Mouse (Mus musculus) mature B cell (primary cell): Measurements from ENCODE around the gene Olfr437.
"Not testable (repeated sequence)": the region's sequence is repeated elsewhere in the genome, so short reads cannot be mapped to it uniquely, and the experiment has no call there.

Experiments
- in situ Hi-C: fragments of 300-500 bp; cut with MboI; formaldehyde crosslinking; loops from 2 replicates; pipeline ENCODE4 v1.14.3; 2019

The Olfr437 gene

DNA sequence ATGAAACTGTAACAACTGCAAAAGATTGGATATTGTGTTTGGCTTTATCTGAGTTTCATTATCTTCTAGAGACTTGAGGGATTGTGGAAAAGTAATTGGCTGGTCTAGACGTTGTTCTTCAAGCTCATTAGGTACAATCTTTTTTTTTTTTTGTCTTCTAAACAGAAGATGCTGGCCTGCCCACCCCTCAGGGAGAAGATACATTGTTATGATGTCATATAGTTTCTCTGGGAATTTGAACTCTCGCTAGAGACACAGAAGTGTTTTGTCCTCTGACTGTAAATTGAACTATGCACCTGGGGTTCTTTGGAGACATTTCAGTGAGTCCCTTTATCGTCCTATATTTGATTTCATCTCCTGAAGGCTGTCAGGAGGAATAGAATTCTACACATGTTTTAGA, at the start of gene Olfr437:
Gene Olfr437 (plus strand): TSS at position 301 of the 400 bp plus-strand sequence.
- in situ Hi-C loops = no loop called here

DNA sequence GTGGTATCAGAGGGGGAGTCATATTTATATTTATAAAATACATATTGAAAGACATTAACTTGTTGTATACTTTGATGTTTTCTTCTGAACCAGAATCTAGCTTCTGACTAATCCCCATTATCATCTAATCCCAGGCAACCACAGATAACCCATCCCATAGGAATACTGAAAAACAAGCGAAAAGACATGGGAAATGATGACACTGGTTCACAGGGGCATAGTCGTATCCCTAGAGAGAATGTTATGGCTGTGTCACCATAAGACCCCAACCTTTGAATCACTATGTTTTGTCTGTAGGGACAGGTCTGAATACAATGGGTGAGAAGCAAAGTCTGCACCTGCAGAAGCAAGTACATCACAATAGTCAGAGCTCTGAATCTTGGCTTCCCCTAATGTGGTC, 16.8 kb upstream of the Olfr437 start, which contains the start of gene Olfr237-ps1:
Gene Olfr237-ps1 (plus strand): TSS at position 301 of the 400 bp plus-strand sequence.
- in situ Hi-C loops = not testable (repeated sequence)

DNA sequence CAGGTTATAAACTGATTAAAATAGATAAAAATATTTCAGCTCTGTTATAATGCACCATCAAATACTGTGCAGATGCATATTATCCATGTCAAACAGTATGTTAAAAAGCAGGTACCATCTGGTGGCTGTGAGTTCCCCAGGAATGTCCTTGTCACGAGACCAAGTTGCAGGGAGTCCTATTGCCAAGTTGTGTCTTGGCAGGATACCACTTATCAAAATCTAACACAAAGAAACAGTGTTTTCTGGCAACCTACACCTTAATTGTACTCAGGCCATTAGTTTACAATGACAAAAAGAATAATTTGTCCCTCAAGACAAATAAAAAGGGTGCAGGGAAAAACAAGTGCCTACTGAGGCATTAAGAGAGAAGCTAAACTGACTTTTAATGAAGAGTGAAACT, 3.6 kb upstream of the Olfr437 start:
- in situ Hi-C loops = no loop called here

DNA sequence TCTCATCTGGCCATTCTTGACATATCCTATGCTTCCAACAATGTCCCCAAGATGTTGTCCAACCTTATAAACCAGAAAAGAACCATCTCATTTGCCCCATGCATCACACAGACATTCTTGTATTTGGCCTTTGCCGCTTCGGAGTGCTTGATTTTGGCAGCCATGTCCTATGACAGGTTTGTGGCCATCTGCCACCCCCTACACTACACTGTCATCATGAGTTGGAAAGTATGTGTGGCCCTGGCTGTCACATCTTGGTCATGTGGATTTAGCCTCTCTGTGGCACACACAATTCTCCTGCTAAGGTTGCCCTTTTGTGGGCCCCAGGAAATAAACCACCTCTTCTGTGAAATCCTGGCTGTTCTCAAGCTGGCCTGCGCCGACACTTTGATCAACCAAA, 4.2 kb downstream of the Olfr437 start:
- in situ Hi-C loops = no loop called here

DNA sequence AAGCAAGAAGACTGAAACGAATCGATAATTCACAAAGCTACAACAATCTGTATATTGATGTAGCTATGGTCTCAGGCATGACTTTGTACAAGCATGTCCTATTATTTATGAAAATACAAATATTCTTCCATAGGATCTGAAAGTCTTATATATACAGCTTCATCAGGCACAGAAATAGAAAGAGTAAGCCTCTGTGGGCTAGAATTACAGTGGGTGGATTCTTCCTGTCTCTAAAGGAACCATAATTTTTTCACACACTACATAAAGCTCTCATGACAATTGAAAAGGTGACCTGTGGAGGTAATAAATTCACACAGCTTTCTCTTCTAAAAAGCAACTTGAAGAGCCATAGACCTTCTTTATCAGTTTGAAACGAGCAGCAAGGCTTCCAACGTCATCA, 8.8 kb downstream of the Olfr437 start, which contains the start of gene Olfr13:
Gene Olfr13 (plus strand): TSS at position 301 of the 400 bp plus-strand sequence.
- in situ Hi-C loops = no loop called here

DNA sequence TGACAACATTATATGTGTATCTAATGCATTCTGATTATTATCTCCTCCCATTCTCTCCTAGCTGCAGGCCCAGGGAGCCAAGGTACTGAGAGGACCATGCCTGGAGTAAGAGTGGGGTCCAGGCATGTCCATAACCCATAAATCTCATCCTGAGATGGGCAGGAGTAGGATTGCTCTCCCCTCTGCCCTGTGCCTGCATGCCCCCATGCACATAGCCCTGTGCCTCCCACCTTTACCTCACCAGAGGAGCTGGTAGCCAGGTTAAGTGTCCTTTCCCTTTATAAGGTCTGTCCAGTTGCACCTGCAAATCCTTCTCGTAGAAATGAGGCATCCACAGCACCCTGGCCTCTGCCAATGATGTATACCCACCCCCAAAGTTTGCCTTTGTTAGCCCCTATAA, 15.0 kb downstream of the Olfr437 start:
- in situ Hi-C loops = no loop called here

DNA sequence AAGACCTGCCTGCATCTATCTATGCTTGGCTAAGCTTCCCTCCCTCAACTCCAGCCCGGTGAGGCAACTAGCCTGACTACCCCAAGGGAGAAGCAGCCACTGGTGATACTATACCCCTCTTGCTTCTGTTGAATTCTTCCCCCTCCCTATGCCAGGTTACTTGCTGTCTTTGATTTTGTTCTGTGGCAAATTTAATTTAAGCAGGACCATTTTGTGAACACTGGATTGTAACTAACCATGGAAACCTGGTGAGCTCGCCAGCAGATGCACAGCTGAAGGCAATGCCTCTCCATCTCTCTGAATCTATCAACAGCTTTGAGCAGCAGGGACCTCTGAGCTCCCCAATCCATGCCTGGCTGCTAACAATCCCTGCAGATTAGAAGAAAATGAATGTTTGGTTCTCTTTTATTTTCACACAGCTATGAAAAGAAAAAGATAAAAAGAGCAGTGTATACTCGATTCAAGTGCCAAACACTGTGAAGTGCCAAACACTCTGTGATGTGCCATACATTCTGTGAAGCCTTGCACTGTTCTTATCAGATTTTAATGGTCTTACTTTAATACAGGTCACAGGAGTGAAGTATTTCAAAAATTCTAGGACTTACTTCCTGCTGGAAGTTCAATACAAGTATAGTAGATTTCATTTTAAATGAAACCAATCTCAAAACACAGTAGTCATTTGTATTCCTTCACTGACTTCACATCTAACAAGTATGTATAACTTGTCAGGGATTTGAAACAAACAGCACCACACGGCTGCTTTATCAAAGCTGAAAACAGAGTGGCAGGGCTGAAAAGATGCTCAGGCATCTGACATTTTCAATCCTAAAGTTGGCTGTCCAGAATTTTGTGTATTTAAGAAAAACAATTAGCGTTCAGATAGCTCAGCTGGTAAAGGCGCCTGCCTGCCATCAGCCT, 15.8 kb downstream of the Olfr437 start:
- in situ Hi-C loops = no loop called here

DNA sequence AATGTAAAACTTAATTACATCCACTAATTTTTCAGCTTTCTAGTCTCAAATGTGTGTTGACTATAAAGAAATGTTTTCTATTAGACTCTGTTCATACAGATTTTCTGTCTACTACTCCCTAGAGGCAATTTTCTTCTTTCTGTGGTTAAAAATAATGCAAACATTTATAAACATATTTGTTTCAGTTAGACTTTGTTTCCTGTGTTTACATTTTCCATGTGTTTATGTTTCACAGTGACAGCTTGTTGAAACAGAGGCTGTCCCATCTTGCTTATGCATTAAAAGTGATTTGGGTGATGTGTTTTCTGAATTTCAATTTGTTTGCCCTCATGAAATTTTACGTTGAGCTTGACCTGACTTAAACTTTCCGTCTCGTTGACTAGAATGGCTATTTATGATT, 27.9 kb downstream of the Olfr437 start:
- in situ Hi-C loops = no loop called here

DNA sequence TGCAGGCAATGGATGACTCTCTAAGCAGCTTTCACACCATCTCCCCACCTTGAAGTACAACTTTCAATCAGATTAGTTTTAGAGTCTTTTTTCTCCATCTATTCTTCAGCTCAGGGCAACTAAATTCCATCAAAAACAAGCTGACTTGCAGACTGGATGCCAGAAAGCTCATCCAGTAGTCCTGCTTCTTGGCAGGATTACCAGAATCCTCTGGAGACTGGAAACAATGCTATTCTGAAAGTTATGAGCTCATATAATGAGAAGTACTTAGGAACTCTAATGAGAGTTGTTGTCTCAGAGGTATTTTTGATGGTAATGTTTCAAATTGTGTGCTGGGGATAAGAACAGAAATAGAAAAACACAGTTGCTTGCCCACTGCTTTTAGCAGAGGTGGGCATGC, 33.7 kb downstream of the Olfr437 start, which contains the start of gene Olfr435:
Gene Olfr435 (plus strand): TSS at position 366 of the 400 bp plus-strand sequence.
- in situ Hi-C loops = no loop called here

DNA sequence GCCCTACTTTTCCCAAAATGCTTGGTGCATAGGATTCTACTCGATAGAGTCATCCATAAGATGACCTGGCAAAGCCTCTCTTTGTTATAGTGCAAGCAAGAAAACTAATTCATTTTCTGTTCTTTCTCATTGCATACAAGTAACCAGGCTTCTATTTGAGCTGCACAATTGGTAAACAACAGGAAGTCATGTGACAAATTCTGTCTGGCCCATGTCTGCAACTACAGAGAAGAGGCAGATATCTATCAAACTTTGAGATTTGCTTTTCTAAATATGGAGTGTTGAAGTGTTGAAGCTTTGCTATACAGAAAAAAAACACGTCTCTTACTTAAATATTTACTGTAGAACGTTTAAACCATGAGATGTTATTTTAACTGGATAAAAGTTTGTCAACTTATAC, 35.0 kb downstream of the Olfr437 start:
- in situ Hi-C loops = no loop called here

DNA sequence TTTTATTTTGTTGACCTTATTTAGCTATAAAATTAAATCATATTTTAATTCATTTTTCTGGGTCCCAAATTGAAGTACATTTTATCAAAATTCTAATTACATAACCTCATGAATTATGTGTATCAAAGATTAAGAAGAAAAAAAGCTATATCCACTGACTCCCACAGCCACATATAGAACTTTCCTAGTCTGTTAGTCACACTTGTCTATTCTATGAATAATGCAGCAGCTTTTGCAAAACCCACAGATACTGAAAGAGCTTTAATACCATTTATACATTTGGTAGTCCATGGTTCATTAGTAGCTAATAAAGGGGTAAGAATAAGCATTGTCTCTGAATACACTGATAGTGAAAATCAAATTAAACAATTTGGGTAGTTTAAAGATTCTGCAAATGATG, 39.7 kb downstream of the Olfr437 start:
- in situ Hi-C loops = no loop called here

DNA sequence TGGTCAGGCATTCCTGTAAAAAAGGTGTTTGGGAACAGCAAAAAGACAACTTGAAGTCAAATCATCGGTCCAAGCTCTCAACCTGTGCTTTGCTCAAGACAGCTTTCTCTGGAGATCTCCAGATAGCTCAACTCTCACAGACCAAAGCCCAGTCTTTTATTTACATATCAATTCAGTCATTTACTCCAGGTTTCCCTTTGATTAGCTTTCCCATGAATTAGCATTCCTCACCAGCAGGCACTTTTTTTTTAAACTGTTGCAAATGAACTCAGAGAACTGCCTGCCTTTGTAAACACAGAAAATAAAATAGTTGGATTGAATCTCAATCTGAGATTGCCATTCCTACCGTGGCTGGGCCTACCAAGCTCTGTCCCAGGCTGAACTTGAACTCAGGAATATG, 42.3 kb downstream of the Olfr437 start:
- in situ Hi-C loops = no loop called here

DNA sequence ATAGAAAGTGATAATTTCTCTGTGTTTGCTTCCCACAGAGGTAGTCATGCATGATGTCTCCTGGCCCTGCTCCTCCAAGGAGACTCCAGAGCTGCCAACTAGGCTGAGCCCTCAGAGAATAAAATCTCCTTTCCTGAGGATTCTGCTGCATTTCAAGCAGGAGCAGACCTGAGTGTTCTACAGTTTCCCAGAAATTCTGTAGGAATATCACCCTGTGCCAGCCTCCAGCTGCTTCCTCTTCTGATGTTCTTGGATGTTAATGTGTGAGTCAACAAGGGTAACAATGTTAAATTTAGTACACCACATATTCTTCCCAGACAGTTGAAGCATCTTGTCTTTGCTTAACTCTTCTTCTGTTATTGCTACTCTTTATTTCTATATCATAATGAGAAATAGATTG, 49.8 kb downstream of the Olfr437 start, which contains the start of gene Olfr434:
Gene Olfr434 (plus strand): TSS at position 149 of the 400 bp plus-strand sequence.
- in situ Hi-C loops = not testable (repeated sequence)
